Mouse (Mus musculus): ENCODE data around the gene Zfpm1. TPM values are rescaled to one million over a fixed set of nuclear protein-coding genes. Genes with fewer than 3 reads are reported as not detected.

Zfpm1 gene
- polyA plus RNA-seq, 1 experiment from 2014 or later: 1.2 TPM

GRCm38 (mm10) chr8:122350309-122351089 is 68.6 kb downstream of the Zfpm1 start:
- H3K4me1 ChIP-seq (ENCODE audit: control insufficient read depth, insufficient read depth, low read length): no peaks in the 10 kb centered on the region
- no peaks in the 10 kb centered on the region for H3K27me3 ChIP-seq (ENCODE audit: control insufficient read depth, insufficient read depth, low read length)
- no peak overlapping the region for H3K4me2 ChIP-seq (ENCODE audit: low read depth, low read length)
- H3K36me3 ChIP-seq (ENCODE audit: control insufficient read depth, insufficient read depth, low read length): no peaks in the 10 kb centered on the region
- H3K27ac ChIP-seq (ENCODE audit: low read depth, low read length): no peak overlapping the region
- no peak overlapping the region for H3K9ac ChIP-seq (replicated peaks; ENCODE audit: low read depth, low read length)
- no peak for ATAC-seq (ENCODE audit: low read depth)
- WGBS: 36% methylated on average over 11 of the region's 11 CpGs
- H3K9me3 ChIP-seq (ENCODE audit: control insufficient read depth, low read length): no peaks in the 10 kb centered on the region
- H3K4me3 ChIP-seq (ENCODE audit: low read depth, low read length): no peak overlapping the region

- Histone ChIP-seq H3K4me2 (ENCODE audit: low read depth, low read length) (no peak overlapping the region), H3K27ac (ENCODE audit: low read depth, low read length) (no peak overlapping the region), H3K9ac (replicated peaks; ENCODE audit: low read depth, low read length) (no peak overlapping the region), H3K9me3 (ENCODE audit: control insufficient read depth, low read length) (no peaks in the 10 kb centered on the region), H3K27me3 (ENCODE audit: control insufficient read depth, insufficient read depth, low read length) (no peaks in the 10 kb centered on the region), H3K4me3 (ENCODE audit: low read depth, low read length) (no peak overlapping the region), H3K4me1 (ENCODE audit: control insufficient read depth, insufficient read depth, low read length) (no peaks in the 10 kb centered on the region), H3K36me3 (ENCODE audit: control insufficient read depth, insufficient read depth, low read length) (no peaks in the 10 kb centered on the region)
- 78% methylated on average over 8 of the region's 8 CpGs for WGBS
- no peak for ATAC-seq (ENCODE audit: low read depth)
These were observed 72.2 kb downstream of the Zfpm1 start for GRCm38 (mm10) chr8:122354157-122354556.

GRCm38 (mm10) chr8:122355642-122356606 is 74.0 kb downstream of the Zfpm1 start:
- no peak for ATAC-seq (ENCODE audit: low read depth)
- WGBS: 78% methylated on average over 9 of the region's 9 CpGs
- H3K9ac ChIP-seq (replicated peaks; ENCODE audit: low read depth, low read length): no peak overlapping the region

DNA sequence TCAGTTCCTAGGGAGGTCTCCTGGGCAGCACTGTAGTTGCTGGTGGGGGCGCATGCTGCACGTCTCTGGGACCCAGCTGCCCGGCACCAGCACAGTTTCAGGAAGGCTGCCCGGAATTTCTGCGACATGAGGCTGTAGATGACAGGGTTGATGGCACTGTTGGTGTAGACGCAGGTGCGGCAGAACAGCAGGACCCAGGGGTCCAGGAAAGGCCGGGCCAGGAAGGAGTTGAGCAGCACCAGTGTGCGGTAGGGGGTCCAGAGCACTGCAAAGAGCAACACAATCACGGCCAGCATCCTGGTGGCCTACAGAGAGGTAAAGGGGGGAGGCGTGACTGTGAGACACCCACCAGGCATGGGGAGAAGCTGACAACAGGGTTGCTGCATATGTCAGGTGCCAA is 75.3 kb downstream of the Zfpm1 start:
- Histone ChIP-seq H3K4me1 (ENCODE audit: control insufficient read depth, insufficient read depth, low read length) (no peaks in the 10 kb centered on the region), H3K9ac (replicated peaks; ENCODE audit: low read depth, low read length) (no peak overlapping the region), H3K27ac (ENCODE audit: low read depth, low read length) (no peak overlapping the region), H3K36me3 (ENCODE audit: control insufficient read depth, insufficient read depth, low read length) (no peaks in the 10 kb centered on the region), H3K4me2 (ENCODE audit: low read depth, low read length) (no peak overlapping the region), H3K27me3 (ENCODE audit: control insufficient read depth, insufficient read depth, low read length) (no peaks in the 10 kb centered on the region), H3K4me3 (ENCODE audit: low read depth, low read length) (no peak overlapping the region), H3K9me3 (ENCODE audit: control insufficient read depth, low read length) (no peaks in the 10 kb centered on the region)
- 58% methylated on average over 11 of the region's 11 CpGs for WGBS
- ATAC-seq (ENCODE audit: low read depth): no peak

More at GRCm38 (mm10) chr8:122355642-122356606, 74.0 kb downstream of the Zfpm1 start:
- no peak overlapping the region for H3K27ac ChIP-seq (ENCODE audit: low read depth, low read length)
- no peak overlapping the region for H3K4me2 ChIP-seq (ENCODE audit: low read depth, low read length)
- H3K4me3 ChIP-seq (ENCODE audit: low read depth, low read length): no peak overlapping the region
- no peaks in the 10 kb centered on the region for H3K36me3 ChIP-seq (ENCODE audit: control insufficient read depth, insufficient read depth, low read length)
- no peaks in the 10 kb centered on the region for H3K27me3 ChIP-seq (ENCODE audit: control insufficient read depth, insufficient read depth, low read length)
- no peaks in the 10 kb centered on the region for H3K4me1 ChIP-seq (ENCODE audit: control insufficient read depth, insufficient read depth, low read length)
- H3K9me3 ChIP-seq (ENCODE audit: control insufficient read depth, low read length): no peaks in the 10 kb centered on the region

DNA sequence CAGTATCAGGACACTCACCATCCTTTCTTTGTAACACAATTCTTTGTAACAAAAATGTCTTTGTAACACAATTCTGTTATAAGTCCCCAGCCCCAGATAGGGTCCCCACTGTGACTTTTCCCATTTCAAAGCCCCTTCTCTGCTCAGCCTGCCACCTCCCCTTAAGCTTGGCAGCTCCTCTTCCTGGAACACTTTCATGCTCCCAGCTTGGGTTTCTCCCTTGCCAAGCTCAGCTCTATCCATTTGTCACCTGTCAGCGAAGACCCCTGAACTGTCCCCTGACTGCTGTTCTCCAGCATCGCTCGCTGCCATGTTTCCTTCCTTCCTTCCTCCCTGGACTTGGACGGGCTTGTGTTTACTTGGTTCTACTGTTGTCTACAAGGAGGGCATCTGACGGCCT is 75.7 kb downstream of the Zfpm1 start:
- WGBS: 80% methylated on average over 5 of the region's 5 CpGs
- Histone ChIP-seq H3K4me3 (ENCODE audit: low read depth, low read length) (no peak overlapping the region), H3K27me3 (ENCODE audit: control insufficient read depth, insufficient read depth, low read length) (no peaks in the 10 kb centered on the region), H3K4me2 (ENCODE audit: low read depth, low read length) (no peak overlapping the region), H3K36me3 (ENCODE audit: control insufficient read depth, insufficient read depth, low read length) (no peaks in the 10 kb centered on the region), H3K9ac (replicated peaks; ENCODE audit: low read depth, low read length) (no peak overlapping the region), H3K27ac (ENCODE audit: low read depth, low read length) (no peak overlapping the region), H3K4me1 (ENCODE audit: control insufficient read depth, insufficient read depth, low read length) (no peaks in the 10 kb centered on the region), H3K9me3 (ENCODE audit: control insufficient read depth, low read length) (no peaks in the 10 kb centered on the region)
- ATAC-seq (ENCODE audit: low read depth): no peak

- no peak for ATAC-seq (ENCODE audit: low read depth)
- H3K27me3 ChIP-seq (ENCODE audit: control insufficient read depth, insufficient read depth, low read length): no peaks in the 10 kb centered on the region
- H3K4me3 ChIP-seq (ENCODE audit: low read depth, low read length): no peak overlapping the region
- H3K9me3 ChIP-seq (ENCODE audit: control insufficient read depth, low read length): no peaks in the 10 kb centered on the region
- no peak overlapping the region for H3K9ac ChIP-seq (replicated peaks; ENCODE audit: low read depth, low read length)
- H3K4me1 ChIP-seq (ENCODE audit: control insufficient read depth, insufficient read depth, low read length): no peaks in the 10 kb centered on the region
- H3K4me2 ChIP-seq (ENCODE audit: low read depth, low read length): no peak overlapping the region
- no peak overlapping the region for H3K27ac ChIP-seq (ENCODE audit: low read depth, low read length)
- WGBS: 77% methylated on average over 15 of the region's 15 CpGs
- no peaks in the 10 kb centered on the region for H3K36me3 ChIP-seq (ENCODE audit: control insufficient read depth, insufficient read depth, low read length)
These were observed 77.3 kb downstream of the Zfpm1 start for GRCm38 (mm10) chr8:122359111-122359775.

DNA sequence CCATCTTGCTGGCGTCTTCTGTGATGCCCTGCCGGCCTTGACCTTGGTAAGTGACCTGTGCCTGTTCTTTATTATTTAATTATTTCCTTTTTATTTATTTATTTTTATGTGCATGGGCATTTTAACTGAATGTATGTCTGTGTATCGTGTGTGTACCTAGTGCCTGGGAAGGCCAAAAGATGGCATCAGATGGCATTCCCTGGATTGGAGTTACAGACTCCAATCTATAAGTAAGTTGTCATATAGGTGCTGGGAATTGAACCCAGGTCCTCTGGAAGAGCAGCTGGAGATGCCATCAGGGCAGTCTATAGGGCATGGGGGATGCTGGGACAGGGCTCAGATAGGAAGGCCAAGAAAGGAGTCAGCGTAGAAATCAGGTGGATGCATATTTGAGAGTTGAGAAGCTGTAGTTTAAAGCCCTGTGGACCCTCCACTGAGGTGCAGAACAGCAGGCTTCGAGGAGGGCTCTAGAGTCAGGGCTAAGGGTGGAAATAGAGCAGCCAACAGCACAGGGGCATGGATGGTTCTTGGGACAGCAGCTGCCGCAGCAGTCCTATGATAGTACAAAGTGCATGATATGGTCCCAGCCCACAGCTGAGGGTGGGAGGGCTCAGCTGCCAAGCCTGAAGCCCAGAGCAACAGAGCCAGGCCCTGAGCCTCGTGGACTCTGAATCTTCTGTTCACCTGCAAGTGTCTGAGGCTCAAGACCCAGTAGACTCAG is 78.9 kb downstream of the Zfpm1 start, which contains the start of gene Trhr2:
Gene Trhr2 (minus strand): TSS at position 51 of the 721 bp plus-strand sequence.
- Histone ChIP-seq H3K27ac (ENCODE audit: low read depth, low read length) (no peak within 1 kb of the TSS), H3K9ac (replicated peaks; ENCODE audit: low read depth, low read length) (no peak within 1 kb of the TSS), H3K4me1 (ENCODE audit: control insufficient read depth, insufficient read depth, low read length) (no peaks in the 10 kb centered on the region), H3K4me3 (ENCODE audit: low read depth, low read length) (no peak within 1 kb of the TSS), H3K36me3 (ENCODE audit: control insufficient read depth, insufficient read depth, low read length) (no peaks in the 10 kb centered on the region), H3K9me3 (ENCODE audit: control insufficient read depth, low read length) (no peaks in the 10 kb centered on the region), H3K4me2 (ENCODE audit: low read depth, low read length) (no peak within 1 kb of the TSS), H3K27me3 (ENCODE audit: control insufficient read depth, insufficient read depth, low read length) (no peaks in the 10 kb centered on the region)
- 74% methylated on average over 7 of the region's 7 CpGs for WGBS
- ATAC-seq (ENCODE audit: low read depth): no peak

- H3K27me3 ChIP-seq (ENCODE audit: control insufficient read depth, insufficient read depth, low read length): no peaks in the 10 kb centered on the region
- H3K4me1 ChIP-seq (ENCODE audit: control insufficient read depth, insufficient read depth, low read length): no peaks in the 10 kb centered on the region
- no peak overlapping the region for H3K4me2 ChIP-seq (ENCODE audit: low read depth, low read length)
- no peak overlapping the region for H3K4me3 ChIP-seq (ENCODE audit: low read depth, low read length)
- no peaks in the 10 kb centered on the region for H3K9me3 ChIP-seq (ENCODE audit: control insufficient read depth, low read length)
- no peak overlapping the region for H3K27ac ChIP-seq (ENCODE audit: low read depth, low read length)
- no peak overlapping the region for H3K9ac ChIP-seq (replicated peaks; ENCODE audit: low read depth, low read length)
- WGBS: 53% methylated on average over 5 of the region's 5 CpGs
- no peak for ATAC-seq (ENCODE audit: low read depth)
- no peaks in the 10 kb centered on the region for H3K36me3 ChIP-seq (ENCODE audit: control insufficient read depth, insufficient read depth, low read length)
These were observed 80.3 kb downstream of the Zfpm1 start for GRCm38 (mm10) chr8:122362271-122362670.

All from neural tube, embryonic 14.5 days (tissue).